Mouse (Mus musculus) T-cell, adult 66 days (primary cell): Measurements from ENCODE around the gene Adgrd1. TPM values are rescaled to one million over a fixed set of nuclear protein-coding genes. Genes with fewer than 3 reads are reported as not detected.

ENCODE experiments used
- total RNA-seq, 2 experiments: library from RNA; stranded (reverse); gene quantifications; 3 replicates in 1 of 2; 4 replicates in 1 of 2; pipeline ENCODE4 v1.2.4; 2023

The Adgrd1 gene
- total RNA-seq: under 1 TPM; 0.17 to 0.39 TPM

DNA sequence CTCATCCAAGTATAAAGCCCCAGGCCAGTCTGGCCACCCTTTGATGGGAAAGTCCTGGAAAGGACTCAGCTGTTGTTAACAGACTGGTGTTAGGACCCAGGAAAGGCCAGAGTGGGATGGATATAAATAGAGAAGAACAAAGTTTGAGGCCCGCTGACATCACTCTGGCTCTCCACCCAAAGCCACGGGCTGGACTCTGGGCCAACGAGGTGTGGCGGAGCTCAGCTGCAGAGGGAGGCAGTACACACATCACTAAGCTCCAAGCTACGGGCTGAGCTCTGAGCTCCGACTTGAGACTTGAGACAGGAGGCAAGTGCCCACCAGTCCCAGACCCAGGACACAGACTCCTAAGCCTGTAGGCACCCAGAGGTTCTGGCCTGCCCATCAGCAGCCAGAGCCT is at the start of gene Adgrd1:
Adgrd1 (plus strand) TSS at position 240 of the 400 bp plus-strand sequence.

Other genes with a start within 250 kb of the Adgrd1 start
- gene Rimbp2, start 143.3 kb upstream of the Adgrd1 start, total RNA-seq: not detected
- 10 to 100 TPM; 23.8 to 31.4 TPM for gene Stx2, start 88.2 kb upstream of the Adgrd1 start, total RNA-seq
- gene Ran, start 76.7 kb upstream of the Adgrd1 start, total RNA-seq: 100 to 1,000 TPM; 116 to 145 TPM